ENCODE assay signal across 12 mouse cellular contexts in genomic region chr17:5723601-5724189, GRCm38 (mm10).
DNase-seq lines count a peak whose midpoint lies in the region; ATAC-seq and TF ChIP-seq lines count a peak whose summit lies in the region.
"Had no signal": no experiment of that assay in that cellular context is flagged by ENCODE, and none has a peak within 500 bp of the region (broad histone marks: within the 10 kb centered on the region; RNA-seq: fewer than 3 reads in every experiment).

No protein-coding gene starts in this region.

- H3K9ac ChIP-seq in limb, embryonic 11.5 days (ENCODE audit: low read length) = no peak overlapping the region
- H3K9ac ChIP-seq: hindbrain, embryonic 14.5 days had no signal

- H3K36me3 ChIP-seq in limb, embryonic 11.5 days (ENCODE audit: control insufficient read depth, insufficient read depth, low read length) = no peaks in the 10 kb centered on the region

- TF ChIP-seq POLR2A in cerebellum, adult 2 months (IDR thresholded peaks at IDR 0.05; ENCODE audit: borderline replicate concordance, insufficient read depth, low read length) = no peak

- no peak for ATAC-seq in limb, embryonic 11.5 days (ENCODE audit: insufficient number of reproducible peaks, low FRiP score, low TSS enrichment, low read depth)

- WGBS in limb, embryonic 11.5 days = 16% methylated on average over 10 of the region's 10 CpGs
- WGBS in cerebellum, adult 2 months = 60% methylated on average over 10 of the region's 10 CpGs

- no peaks in the 10 kb centered on the region for H3K27me3 ChIP-seq in limb, embryonic 11.5 days (ENCODE audit: control insufficient read depth, insufficient read depth, low read length)
- H3K27me3 ChIP-seq in cerebellum, adult 2 months (ENCODE audit: control insufficient read depth, insufficient read depth, low read length) = no peaks in the 10 kb centered on the region

- H3K27ac ChIP-seq in limb, embryonic 11.5 days (replicated peaks; ENCODE audit: low read depth, low read length) = no peak overlapping the region
- H3K27ac ChIP-seq in cerebellum, adult 2 months (ENCODE audit: insufficient read depth, low read length) = no peak overlapping the region
- H3K27ac ChIP-seq: hindbrain, embryonic 14.5 days; macrophage had no signal

- H3K4me1 ChIP-seq in limb, embryonic 11.5 days (ENCODE audit: control insufficient read depth, insufficient read depth, low read length) = peaks cover 8% of the 10 kb centered on the region; the same call in 1 of the 2 replicates
- H3K4me1 ChIP-seq in cerebellum, adult 2 months (ENCODE audit: control insufficient read depth, insufficient read depth, low read length) = no peaks in the 10 kb centered on the region

- TF ChIP-seq CTCF in cerebellum, adult 2 months (IDR thresholded peaks at IDR 0.05; ENCODE audit: borderline replicate concordance, insufficient read depth, low read depth, low read length) = no peak

- H3K9me3 ChIP-seq in limb, embryonic 11.5 days (ENCODE audit: control insufficient read depth, low read length) = no peaks in the 10 kb centered on the region

- no peak overlapping the region for H3K4me3 ChIP-seq in limb, embryonic 11.5 days (ENCODE audit: low read depth, low read length)
- H3K4me3 ChIP-seq in cerebellum, adult 2 months (replicated peaks; ENCODE audit: insufficient read depth, low read depth, low read length) = no peak overlapping the region

- H3K4me2 ChIP-seq in limb, embryonic 11.5 days (ENCODE audit: low read depth, severe bottlenecking) = no peak overlapping the region
- H3K4me2 ChIP-seq: hindbrain, embryonic 14.5 days had no signal

- peak; percentile 24 to 45 for DNase-seq in layer of hippocampus, adult 18-20 months (ENCODE audit: low spot score in 2 of 2)
- no peak for DNase-seq in layer of hippocampus, adult 11-12 months (ENCODE audit: low spot score)
- peak; percentile 13 for DNase-seq in adipocyte (ENCODE audit: low spot score)
- peak; percentile 50 for DNase-seq in embryo, embryonic 9.5 days (ENCODE audit: extremely low spot score)
- DNase-seq in limb, embryonic 11.5 days (ENCODE audit: low spot score) = peak; percentile 51
- DNase-seq in neural tube, embryonic 10.5 days (ENCODE audit: extremely low spot score, low spot score) = no peak
- no peak for DNase-seq in ovary, adult 18-20 months (ENCODE audit: low spot score)
- DNase-seq in cerebellum, adult 2 months = no peak
- DNase-seq: cerebellum, adult 9-11 months; gastrocnemius, postnatal 25 days had no signal

Comparison
In these comparisons a context has a peak if more than half of its experiments do, and no peak if none do; other contexts are left out.
1. DNase-seq: peak in layer of hippocampus, adult 18-20 months (2 of 2), adipocyte (single experiment), embryo, embryonic 9.5 days (single experiment) and limb, embryonic 11.5 days (single experiment); none in layer of hippocampus, adult 11-12 months (single experiment), neural tube, embryonic 10.5 days (single experiment), ovary, adult 18-20 months (single experiment) and cerebellum, adult 2 months (0 of 2).